Mouse (Mus musculus): ENCODE measurements at regions not wholly inside any gene's neighbourhood (a gene's known extent, or its start where the extent isn't known, plus 50 kb on each side); places are given as distances from the start of the nearest gene placed in this dataset.
"Not testable (repeated sequence)": the region's sequence is repeated elsewhere in the genome, so short reads cannot be mapped to it uniquely, and the experiment has no call there.

GRCm38 (mm10) chr1:105463819-105464614 lies 107.5 kb upstream of the Rnf152 start:
- DNase-seq: peak; percentile 90 to 95

GRCm38 (mm10) chr1:105462695-105463094 lies 106.2 kb upstream of the Rnf152 start:
- peak in 1 of 2 experiments; percentile 26 for DNase-seq

GRCm38 (mm10) chr1:105455783-105456182 lies 99.3 kb upstream of the Rnf152 start:
- DNase-seq: not testable (repeated sequence)

GRCm38 (mm10) chr1:105454687-105455086 lies 98.2 kb upstream of the Rnf152 start:
- no peak for DNase-seq

GRCm38 (mm10) chr1:105446212-105446611 lies 89.7 kb upstream of the Rnf152 start:
- no peak for DNase-seq

GRCm38 (mm10) chr1:105443546-105443945 lies 87.0 kb upstream of the Rnf152 start:
- DNase-seq: no peak

- peak in 1 of 2 experiments; percentile 10 for DNase-seq
Measured at GRCm38 (mm10) chr1:105440296-105440695, 83.8 kb upstream of the Rnf152 start.

GRCm38 (mm10) chr1:105434631-105435403 lies 78.3 kb upstream of the Rnf152 start:
- no peak for DNase-seq

GRCm38 (mm10) chr1:105433949-105434348 lies 77.4 kb upstream of the Rnf152 start:
- peak; percentile 56 to 65 for DNase-seq

- no peak for DNase-seq
Measured at GRCm38 (mm10) chr1:105431803-105432202, 75.3 kb upstream of the Rnf152 start.

GRCm38 (mm10) chr1:105430712-105431111 lies 74.2 kb upstream of the Rnf152 start:
- DNase-seq: no peak

GRCm38 (mm10) chr1:105428165-105428564 lies 71.7 kb upstream of the Rnf152 start:
- no peak for DNase-seq

- no peak for DNase-seq
Measured at GRCm38 (mm10) chr1:105426086-105426485, 69.6 kb upstream of the Rnf152 start.

- DNase-seq: no peak
Measured at GRCm38 (mm10) chr1:105423380-105423779, 66.9 kb upstream of the Rnf152 start.

- DNase-seq: no peak
Measured at GRCm38 (mm10) chr1:105422945-105423344, 66.4 kb upstream of the Rnf152 start.

GRCm38 (mm10) chr1:105420374-105421046 lies 64.0 kb upstream of the Rnf152 start:
- peak; percentile 49 to 54 for DNase-seq

All from cerebellum, postnatal 10 days (tissue).